ENCODE assay signal across 12 mouse cellular contexts in the genomic region with DNA sequence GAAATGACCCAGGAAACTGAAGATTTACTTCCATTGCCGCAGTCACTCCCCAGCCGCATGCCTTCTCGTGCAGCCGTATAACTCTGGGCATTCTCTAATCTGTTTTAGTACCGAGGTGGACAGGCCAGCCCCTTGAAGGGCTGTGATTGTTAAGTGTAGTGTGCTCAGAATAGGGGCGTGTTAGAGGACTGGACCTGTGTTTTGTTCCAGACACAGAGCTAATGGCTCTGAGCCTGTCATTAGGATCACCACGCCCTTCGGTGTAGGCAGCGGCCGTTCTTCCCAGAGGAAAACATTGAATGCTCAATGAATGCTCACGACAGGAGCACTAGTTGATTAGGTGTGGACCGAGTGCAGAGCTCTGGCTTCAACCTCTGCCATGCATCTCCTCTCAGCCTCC. TPM values are rescaled to one million over a fixed set of nuclear protein-coding genes. Genes with fewer than 3 reads are reported as not detected.
DNase-seq lines count a peak whose midpoint lies in the region; ATAC-seq and TF ChIP-seq lines count a peak whose summit lies in the region.
"Had no signal": no experiment of that assay in that cellular context is flagged by ENCODE, and none has a peak within 500 bp of the region (broad histone marks: within the 10 kb centered on the region; RNA-seq: fewer than 3 reads in every experiment).

No protein-coding gene starts in this region.

- H3K27ac ChIP-seq in heart, embryonic 11.5 days (ENCODE audit: low read depth, low read length): peak overlapping the region; percentile 5; the same call in 1 of the 2 replicates
- no peak overlapping the region for H3K27ac ChIP-seq in limb, embryonic 14.5 days (replicated peaks; ENCODE audit: low read depth, low read length)
- H3K27ac ChIP-seq in forebrain, embryonic 10.5 days: no peak overlapping the region

- no peak overlapping the region for H3K9ac ChIP-seq in heart, embryonic 11.5 days (ENCODE audit: low read depth, low read length)
- H3K9ac ChIP-seq in limb, embryonic 14.5 days (ENCODE audit: low read depth, low read length, severe bottlenecking): no peak overlapping the region

- DNase-seq in heart, adult 11 months: peak; percentile 95
- no peak for DNase-seq in heart, adult 9 months (ENCODE audit: low spot score in 2 of 2)
- DNase-seq in 3T3-L1 (ENCODE audit: low read depth, low spot score): peak; percentile 22
- no peak for DNase-seq in limb, embryonic 14.5 days (ENCODE audit: low spot score)
- DNase-seq in frontal cortex, postnatal 25 days (ENCODE audit: low spot score in 2 of 2): no peak
- no peak for DNase-seq in forebrain, embryonic 10.5 days (ENCODE audit: extremely low spot score, low spot score)
- DNase-seq: thymus, postnatal 25 days had no signal

- H3K27me3 ChIP-seq in heart, embryonic 11.5 days (ENCODE audit: control insufficient read depth, insufficient read depth, low read length): peaks cover 5% of the 10 kb centered on the region
- 0 out of 2 replicates have a peak, but pooled peaks cover 5% of the 10 kb centered on the region for H3K27me3 ChIP-seq in limb, embryonic 14.5 days (ENCODE audit: control insufficient read depth, insufficient read depth, low read length)
- peaks cover 93% of the 10 kb centered on the region for H3K27me3 ChIP-seq in forebrain, embryonic 10.5 days (ENCODE audit: poor library complexity, severe bottlenecking)

- no peak overlapping the region for H3K4me3 ChIP-seq in heart, embryonic 11.5 days (ENCODE audit: low read depth, low read length)
- 0 out of 2 replicates have a peak overlapping the region, but pooled peaks have one; percentile 9 for H3K4me3 ChIP-seq in limb, embryonic 14.5 days (replicated peaks; ENCODE audit: low read length)
- H3K4me3 ChIP-seq in forebrain, embryonic 10.5 days: no peak overlapping the region
- H3K4me3 ChIP-seq: erythroblast, embryonic 14.5 days had no signal

- ATAC-seq in heart, embryonic 11.5 days (replicated peaks; ENCODE audit: insufficient number of reproducible peaks, low FRiP score, low TSS enrichment): no peak
- no peak for ATAC-seq in limb, embryonic 14.5 days (ENCODE audit: low FRiP score, low read depth)
- ATAC-seq in erythroid progenitor cell, adult 5-6 weeks (replicated peaks; ENCODE audit: low FRiP score, poor library complexity, severe bottlenecking): no peak
- ATAC-seq: inflammation-experienced regulatory T-cells, adult 6 months had no signal

- 31% methylated on average over 12 of the region's 12 CpGs for WGBS in heart, embryonic 11.5 days (ENCODE audit: insufficient replicate concordance)
- WGBS in limb, embryonic 14.5 days: 12% methylated on average over 12 of the region's 12 CpGs
- 56% methylated on average over 12 of the region's 12 CpGs for WGBS in forebrain, embryonic 10.5 days

- H3K36me3 ChIP-seq in heart, embryonic 11.5 days (ENCODE audit: control insufficient read depth, insufficient read depth, low read length): no peaks in the 10 kb centered on the region
- H3K36me3 ChIP-seq in limb, embryonic 14.5 days (ENCODE audit: control insufficient read depth, insufficient read depth, low read length): peaks cover 13% of the 10 kb centered on the region
- no peaks in the 10 kb centered on the region for H3K36me3 ChIP-seq in forebrain, embryonic 10.5 days (replicated peaks)

- TF ChIP-seq POLR2A in limb, embryonic 14.5 days (IDR thresholded peaks at IDR 0.05; ENCODE audit: borderline replicate concordance, extremely low read depth, insufficient read depth, insufficient read length): no peak

- peak overlapping the region; percentile 43 for H3K4me2 ChIP-seq in heart, embryonic 11.5 days
- 0 out of 2 replicates have a peak overlapping the region, but pooled peaks have one; percentile 16 for H3K4me2 ChIP-seq in limb, embryonic 14.5 days (replicated peaks; ENCODE audit: low read depth, low read length, severe bottlenecking)

- no peaks in the 10 kb centered on the region for H3K9me3 ChIP-seq in heart, embryonic 11.5 days (replicated peaks; ENCODE audit: control insufficient read depth, low read length)
- H3K9me3 ChIP-seq in limb, embryonic 14.5 days (ENCODE audit: control insufficient read depth, low read length): no peaks in the 10 kb centered on the region
- no peaks in the 10 kb centered on the region for H3K9me3 ChIP-seq in forebrain, embryonic 10.5 days

- H3K4me1 ChIP-seq in heart, embryonic 11.5 days (ENCODE audit: control insufficient read depth, insufficient read depth, low read length): peaks cover 34% of the 10 kb centered on the region
- H3K4me1 ChIP-seq in limb, embryonic 14.5 days (ENCODE audit: control insufficient read depth, insufficient read depth, low read length): peaks cover 36% of the 10 kb centered on the region
- H3K4me1 ChIP-seq in forebrain, embryonic 10.5 days: peaks cover 40% of the 10 kb centered on the region

RNA-seq across cellular contexts. Expression of gene Pmp22, which starts 1.1 kb away (rescaled TPM):
- polyA plus RNA-seq in heart, embryonic 11.5 days (2014; fragmentation: Nextera tagmentation; extraction: Ambion mirVana): 77.9 and 89.4 TPM in 2 replicates
- polyA plus RNA-seq in limb, embryonic 14.5 days (2012; rRNA removed): 155 and 202 TPM in 2 replicates
- 277 and 284 TPM in 2 replicates for polyA plus RNA-seq in limb, embryonic 14.5 days (2014; fragmentation: Nextera tagmentation; extraction: Ambion mirVana)
- polyA plus RNA-seq in forebrain, embryonic 10.5 days (2016; fragmentation: Nextera tagmentation; extraction: Ambion mirVana): 12.9 and 15.6 TPM in 2 replicates
- 1.7 and 1.8 TPM in 2 replicates for total RNA-seq in erythroid progenitor cell, adult 5-6 weeks (2015; ENCODE audit: low replicate concordance)
- 1.2 TPM in 1 of 2 replicates, not detected in the other for total RNA-seq in erythroid progenitor cell, adult 5-6 weeks (2017; ENCODE audit: low replicate concordance)
- total RNA-seq: common myeloid progenitor, adult 5-6 weeks had no signal
- polyA plus RNA-seq: inflammation-experienced regulatory T-cells, adult 6 months had no signal

Comparison
In these comparisons a context has a peak if more than half of its experiments do, and no peak if none do; other contexts are left out.
1. DNase-seq: peak in heart, adult 11 months (single experiment) and 3T3-L1 (single experiment); none in heart, adult 9 months (0 of 2), limb, embryonic 14.5 days (single experiment), frontal cortex, postnatal 25 days (0 of 2) and forebrain, embryonic 10.5 days (single experiment).